Comparison of ENCODE assay signal across 41 mouse cellular contexts in genomic region chr1:85117537-85117936, GRCm38 (mm10). TPM values are rescaled to one million over a fixed set of nuclear protein-coding genes. Genes with fewer than 3 reads are reported as not detected.
"Had no signal": no experiment of that assay in that cellular context is flagged by ENCODE, and none has a peak within 500 bp of the region (broad histone marks: within the 10 kb centered on the region; RNA-seq: fewer than 3 reads in every experiment).

No protein-coding gene starts in this region.

RNA-seq across cellular contexts. Expression of gene A530032D15Rik, which starts 7.9 kb away (rescaled TPM):
- total RNA-seq: heart, postnatal 25 days; hindbrain, postnatal 0 days; layer of hippocampus, adult 18-20 months; layer of hippocampus, postnatal 10 days; layer of hippocampus, postnatal 14 days; layer of hippocampus, postnatal 25 days; layer of hippocampus, postnatal 36 days had no signal
- polyA plus RNA-seq: heart, embryonic 10.5 days; heart, embryonic 11.5 days; heart, embryonic 12.5 days; heart, embryonic 13.5 days; heart, embryonic 14.5 days; heart, embryonic 15.5 days; heart, embryonic 16.5 days; heart, postnatal 0 days; hindbrain, embryonic 10.5 days; hindbrain, embryonic 11.5 days; hindbrain, embryonic 12.5 days; hindbrain, embryonic 13.5 days; hindbrain, embryonic 14.5 days; hindbrain, embryonic 15.5 days; hindbrain, embryonic 16.5 days; hindbrain, postnatal 0 days; intestine, embryonic 14.5 days; intestine, embryonic 15.5 days; intestine, embryonic 16.5 days; intestine, postnatal 0 days; kidney, adult 2 months; kidney, embryonic 14.5 days; kidney, embryonic 15.5 days; kidney, embryonic 16.5 days; kidney, postnatal 0 days had no signal

RNA-seq across cellular contexts. Expression of gene Gm10553, which starts 17.6 kb away (rescaled TPM):
- total RNA-seq: heart, adult 8-10 months; heart, postnatal 10 days; heart, postnatal 14 days; heart, postnatal 25 days; heart, postnatal 36 days; hematopoietic stem cell, adult 5-6 weeks; hindbrain, postnatal 0 days; layer of hippocampus, adult 18-20 months; layer of hippocampus, adult 2 months; layer of hippocampus, adult 8-10 months; layer of hippocampus, postnatal 10 days; layer of hippocampus, postnatal 14 days; layer of hippocampus, postnatal 25 days; layer of hippocampus, postnatal 36 days; left cerebral cortex, adult 18-20 months had no signal
- polyA plus RNA-seq: heart, embryonic 10.5 days; heart, embryonic 11.5 days; heart, embryonic 12.5 days; heart, embryonic 13.5 days; heart, embryonic 14.5 days; heart, embryonic 15.5 days; heart, embryonic 16.5 days; heart, postnatal 0 days; hindbrain, embryonic 10.5 days; hindbrain, embryonic 11.5 days; hindbrain, embryonic 12.5 days; hindbrain, embryonic 13.5 days; hindbrain, embryonic 14.5 days; hindbrain, embryonic 15.5 days; hindbrain, embryonic 16.5 days; hindbrain, postnatal 0 days; inflammation-experienced regulatory T-cells, adult 6 months; intestine, embryonic 14.5 days; intestine, embryonic 15.5 days; intestine, embryonic 16.5 days; intestine, postnatal 0 days; kidney, adult 2 months; kidney, embryonic 14.5 days; kidney, embryonic 15.5 days; kidney, embryonic 16.5 days; kidney, postnatal 0 days; large intestine, adult 2 months had no signal
